Mouse (Mus musculus) forebrain, embryonic 16.5 days (tissue): ENCODE results near the gene Mad2l1bp. TPM values are rescaled to one million over a fixed set of nuclear protein-coding genes. Genes with fewer than 3 reads are reported as not detected.

ENCODE experiments used
- ATAC-seq: fragments of 200-750 bp; cut with Nextera tagmentation; 2 replicates; pipeline ENCODE4 v1.8.0; 2017; ENCODE audit warnings: mild to moderate bottlenecking, moderate library complexity
- H3K27ac ChIP-seq: fragments of 300-500 bp; sonication (generic); 2 replicates; pipeline ENCODE4 v1.5.1; 2014; ENCODE audit warnings: low read length, control low read depth
- H3K27me3 ChIP-seq: fragments of 300-500 bp; sonication (generic); replicated peaks from 2 replicates; pipeline ENCODE4 v1.6.1; 2014; ENCODE audit warnings: low read length; ENCODE audit not compliant: control insufficient read depth, insufficient read depth
- H3K36me3 ChIP-seq: fragments of 300-500 bp; sonication (generic); 2 replicates; pipeline ENCODE4 v1.6.1; 2014; ENCODE audit not compliant: control insufficient read depth, insufficient read depth
- H3K4me1 ChIP-seq: fragments of 300-500 bp; sonication (generic); replicated peaks from 2 replicates; pipeline ENCODE4 v1.6.1; 2014; ENCODE audit warnings: low read length; ENCODE audit not compliant: control insufficient read depth, insufficient read depth
- H3K4me2 ChIP-seq: fragments of 300-500 bp; sonication (generic); 2 replicates; pipeline ENCODE4 v1.6.1; 2014; ENCODE audit warnings: mild to moderate bottlenecking, low read length, control low read depth
- H3K4me3 ChIP-seq: fragments of 300-500 bp; sonication (generic); replicated peaks from 2 replicates; pipeline ENCODE4 v1.5.1; 2014; ENCODE audit warnings: mild to moderate bottlenecking, low read length, control low read depth
- H3K9ac ChIP-seq: fragments of 300-500 bp; sonication (generic); replicated peaks from 2 replicates; pipeline ENCODE4 v1.6.1; 2014; ENCODE audit warnings: low read depth, low read length, control low read depth
- H3K9me3 ChIP-seq: fragments of 300-500 bp; sonication (generic); 2 replicates; pipeline ENCODE4 v1.6.1; 2016; ENCODE audit warnings: low read length; ENCODE audit not compliant: control insufficient read depth
- WGBS: fragments of 180-500 bp; shearing (Covaris S2); extraction: QIAGEN DNeasy Blood & Tissue Kit; methylation state at CpG from one replicate; pipeline ENCODE4 v1.1.7; 2014; 5-methylcytosine and 5-hydroxymethylcytosine counted together
- polyA plus RNA-seq: library from polyadenylated mRNA; unstranded; fragments of >200 nt; fragmentation: Nextera tagmentation; extraction: Ambion mirVana; gene quantifications from 2 replicates; pipeline ENCODE4 v1.2.1, GENCODE M21; 2015

Gene Mad2l1bp
- polyA plus RNA-seq, 1 experiment from 2014 or later: 28.6 TPM

DNA sequence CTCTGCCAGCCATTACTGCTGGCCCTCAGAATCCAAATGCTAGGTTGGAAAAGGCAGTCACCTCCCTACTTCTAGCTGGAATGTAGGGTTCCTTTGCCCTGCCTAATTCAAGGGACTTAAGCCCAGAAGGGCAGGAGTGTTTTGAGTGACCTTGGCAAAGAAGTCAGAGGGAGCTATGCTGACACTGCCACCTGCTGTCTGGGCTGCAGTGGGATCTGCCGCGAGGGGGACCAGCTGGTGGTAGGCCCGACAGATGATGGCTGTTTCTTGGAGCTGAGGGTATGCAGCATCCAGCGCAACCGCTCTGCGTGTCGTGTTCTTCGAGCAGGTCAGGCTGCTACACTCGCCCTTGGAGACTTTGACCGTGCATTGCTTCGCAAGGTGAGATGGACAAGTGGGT, 13.7 kb upstream of the Mad2l1bp start:
- no peaks in the 10 kb centered on the region for H3K9me3 ChIP-seq
- no peaks in the 10 kb centered on the region for H3K27me3 ChIP-seq
- H3K4me3 ChIP-seq: no peak overlapping the region
- no peak for ATAC-seq
- H3K9ac ChIP-seq: no peak overlapping the region
- H3K27ac ChIP-seq: no peak overlapping the region
- 81% methylated on average over 11 of the region's 11 CpGs for WGBS
- H3K36me3 ChIP-seq: peaks cover 31% of the 10 kb centered on the region
- H3K4me1 ChIP-seq: peaks cover 11% of the 10 kb centered on the region
- no peak overlapping the region for H3K4me2 ChIP-seq

DNA sequence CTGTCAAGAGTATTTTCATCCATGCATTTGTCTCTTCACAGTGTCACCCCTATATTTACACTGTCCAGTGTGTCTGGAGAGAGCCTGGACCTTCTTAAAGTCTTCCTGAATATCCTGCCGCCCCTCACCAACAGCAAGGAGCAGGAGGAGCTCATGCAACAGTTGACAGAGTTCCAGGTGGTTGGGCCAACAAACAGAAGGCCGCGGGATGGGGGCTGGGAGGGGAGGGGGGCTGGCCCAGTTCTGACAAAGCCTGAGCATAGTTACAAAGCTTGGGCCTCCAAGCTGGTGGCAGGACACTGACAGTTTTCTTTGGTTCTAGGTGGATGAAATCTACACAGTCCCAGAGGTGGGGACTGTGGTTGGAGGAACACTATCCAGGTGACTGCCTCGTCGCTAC, 12.9 kb upstream of the Mad2l1bp start:
- peaks cover 31% of the 10 kb centered on the region for H3K36me3 ChIP-seq
- H3K4me1 ChIP-seq: peaks cover 17% of the 10 kb centered on the region
- H3K27ac ChIP-seq: no peak overlapping the region
- ATAC-seq: no peak
- no peak overlapping the region for H3K9ac ChIP-seq
- no peak overlapping the region for H3K4me2 ChIP-seq
- H3K27me3 ChIP-seq: no peaks in the 10 kb centered on the region
- H3K9me3 ChIP-seq: no peaks in the 10 kb centered on the region
- no peak overlapping the region for H3K4me3 ChIP-seq
- WGBS: 76% methylated on average over 5 of the region's 5 CpGs

DNA sequence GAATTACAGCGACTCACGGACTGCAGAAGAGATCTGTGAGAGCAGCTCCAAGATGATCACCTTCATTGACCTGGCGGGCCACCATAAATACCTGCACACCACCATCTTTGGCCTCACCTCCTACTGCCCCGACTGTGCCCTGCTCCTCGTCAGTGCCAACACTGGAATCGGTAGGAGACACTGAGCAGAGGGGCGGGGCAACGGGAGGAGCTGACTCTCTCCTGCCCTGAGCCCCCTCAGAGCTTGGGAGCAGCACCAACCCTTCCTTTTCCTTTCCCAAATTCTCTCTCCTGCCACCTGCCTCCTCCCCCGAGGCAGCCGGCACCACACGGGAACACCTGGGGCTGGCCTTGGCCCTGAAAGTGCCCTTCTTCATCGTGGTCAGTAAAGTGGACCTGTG, 12.1 kb upstream of the Mad2l1bp start:
- WGBS: 88% methylated on average over 12 of the region's 12 CpGs
- H3K4me1 ChIP-seq: peaks cover 17% of the 10 kb centered on the region
- H3K9ac ChIP-seq: no peak overlapping the region
- H3K27ac ChIP-seq: no peak overlapping the region
- H3K27me3 ChIP-seq: no peaks in the 10 kb centered on the region
- peaks cover 29% of the 10 kb centered on the region for H3K36me3 ChIP-seq
- no peak for ATAC-seq
- no peaks in the 10 kb centered on the region for H3K9me3 ChIP-seq
- no peak overlapping the region for H3K4me3 ChIP-seq
- no peak overlapping the region for H3K4me2 ChIP-seq

DNA sequence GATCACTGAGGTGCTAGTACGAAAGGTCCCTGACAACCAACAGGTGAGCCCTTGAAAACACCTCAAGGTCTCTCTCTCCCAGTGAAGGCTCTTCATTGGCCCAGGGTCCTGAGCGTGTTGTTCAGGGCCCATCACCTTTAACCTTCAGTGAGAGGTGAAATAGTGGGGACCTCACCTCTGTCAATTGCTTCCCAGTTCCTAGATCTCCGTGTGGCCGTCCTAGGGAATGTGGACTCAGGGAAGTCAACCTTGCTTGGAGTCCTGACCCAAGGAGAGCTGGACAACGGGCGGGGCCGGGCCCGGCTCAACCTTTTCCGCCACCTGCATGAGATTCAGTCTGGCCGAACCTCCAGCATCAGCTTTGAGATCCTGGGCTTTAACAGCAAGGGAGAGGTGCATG, 11.4 kb upstream of the Mad2l1bp start:
- Histone ChIP-seq H3K4me2 (no peak overlapping the region), H3K4me3 (no peak overlapping the region), H3K9ac (no peak overlapping the region), H3K36me3 (peaks cover 26% of the 10 kb centered on the region), H3K27me3 (no peaks in the 10 kb centered on the region), H3K9me3 (no peaks in the 10 kb centered on the region), H3K27ac (no peak overlapping the region), H3K4me1 (peaks cover 19% of the 10 kb centered on the region)
- ATAC-seq: no peak
- 93% methylated on average over 10 of the region's 10 CpGs for WGBS

DNA sequence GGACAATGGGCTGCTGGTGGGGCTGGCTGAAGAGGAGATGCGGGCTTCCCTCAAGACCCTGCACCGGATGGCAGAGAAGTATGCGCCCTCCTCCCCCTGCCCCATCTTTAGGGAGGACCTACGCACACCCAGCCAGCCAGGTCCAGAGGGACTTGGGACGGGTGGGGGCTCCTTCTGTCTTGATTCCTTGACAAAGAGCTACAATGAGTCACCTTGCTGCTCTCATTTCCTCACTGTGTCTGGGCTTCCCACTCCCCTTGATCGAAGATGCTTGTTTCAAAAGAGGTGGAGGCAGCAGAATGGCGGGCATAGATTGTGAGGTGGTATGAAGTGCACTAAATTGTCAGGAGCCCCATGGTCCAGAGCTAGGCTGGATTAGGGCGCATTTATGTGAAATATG, 10.9 kb upstream of the Mad2l1bp start:
- no peak overlapping the region for H3K9ac ChIP-seq
- ATAC-seq: no peak
- H3K9me3 ChIP-seq: no peaks in the 10 kb centered on the region
- no peak overlapping the region for H3K4me3 ChIP-seq
- H3K36me3 ChIP-seq: peaks cover 26% of the 10 kb centered on the region
- no peaks in the 10 kb centered on the region for H3K27me3 ChIP-seq
- H3K4me2 ChIP-seq: no peak overlapping the region
- WGBS: 93% methylated on average over 8 of the region's 8 CpGs
- H3K27ac ChIP-seq: no peak overlapping the region
- H3K4me1 ChIP-seq: peaks cover 22% of the 10 kb centered on the region

DNA sequence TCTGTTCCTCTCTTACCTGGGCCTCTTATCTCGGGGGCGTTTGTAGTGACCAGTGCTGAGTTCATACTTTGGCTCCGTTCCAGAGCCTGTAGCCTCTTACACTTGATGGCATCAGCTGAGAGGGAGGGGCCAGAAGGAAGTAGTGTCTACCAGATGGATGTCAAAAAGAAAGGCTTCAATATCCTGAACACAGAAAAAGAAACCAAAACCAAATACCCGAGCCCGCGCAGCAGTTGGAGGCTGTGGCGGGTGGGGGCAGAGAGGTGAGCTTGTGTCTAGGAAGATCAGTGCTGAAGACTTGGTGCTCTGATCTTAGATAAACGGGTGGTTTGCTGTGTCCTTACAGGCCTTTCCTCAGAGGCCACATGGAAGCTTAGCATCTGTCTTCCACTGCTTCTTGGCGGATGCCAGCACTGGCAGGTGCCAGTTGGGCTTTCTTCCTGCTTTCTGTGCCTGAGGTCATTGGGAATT, 9.6 kb upstream of the Mad2l1bp start:
- peaks cover 20% of the 10 kb centered on the region for H3K36me3 ChIP-seq
- H3K9me3 ChIP-seq: no peaks in the 10 kb centered on the region
- no peak overlapping the region for H3K9ac ChIP-seq
- WGBS: 82% methylated on average over 9 of the region's 9 CpGs
- H3K4me2 ChIP-seq: no peak overlapping the region
- H3K27ac ChIP-seq: no peak overlapping the region
- H3K27me3 ChIP-seq: no peaks in the 10 kb centered on the region
- peaks cover 22% of the 10 kb centered on the region for H3K4me1 ChIP-seq
- no peak overlapping the region for H3K4me3 ChIP-seq
- no peak for ATAC-seq

DNA sequence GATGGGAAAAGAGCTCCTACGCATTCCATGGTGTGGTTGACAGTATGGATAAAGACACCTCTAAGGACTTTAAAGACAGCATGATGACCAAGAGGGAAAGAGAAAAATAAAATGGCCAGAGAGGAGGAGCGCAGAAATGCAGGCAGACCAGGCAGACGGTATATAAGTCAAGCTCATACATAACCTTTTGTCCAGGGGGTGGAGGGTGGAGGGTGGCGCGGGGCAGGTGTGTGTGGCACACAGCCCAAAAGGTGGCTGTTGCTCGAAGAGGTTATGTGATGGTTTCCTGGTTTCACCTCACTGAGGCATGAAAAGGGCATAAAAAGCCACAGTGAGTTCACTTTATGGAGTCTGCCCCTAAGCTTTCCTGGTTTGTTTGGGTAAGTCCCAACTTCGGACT, 9.2 kb upstream of the Mad2l1bp start:
- ATAC-seq: no peak
- H3K4me3 ChIP-seq: no peak overlapping the region
- no peak overlapping the region for H3K27ac ChIP-seq
- no peaks in the 10 kb centered on the region for H3K9me3 ChIP-seq
- no peak overlapping the region for H3K4me2 ChIP-seq
- H3K4me1 ChIP-seq: peaks cover 22% of the 10 kb centered on the region
- H3K27me3 ChIP-seq: no peaks in the 10 kb centered on the region
- peaks cover 17% of the 10 kb centered on the region for H3K36me3 ChIP-seq
- WGBS: 91% methylated on average over 7 of the region's 7 CpGs
- H3K9ac ChIP-seq: no peak overlapping the region

DNA sequence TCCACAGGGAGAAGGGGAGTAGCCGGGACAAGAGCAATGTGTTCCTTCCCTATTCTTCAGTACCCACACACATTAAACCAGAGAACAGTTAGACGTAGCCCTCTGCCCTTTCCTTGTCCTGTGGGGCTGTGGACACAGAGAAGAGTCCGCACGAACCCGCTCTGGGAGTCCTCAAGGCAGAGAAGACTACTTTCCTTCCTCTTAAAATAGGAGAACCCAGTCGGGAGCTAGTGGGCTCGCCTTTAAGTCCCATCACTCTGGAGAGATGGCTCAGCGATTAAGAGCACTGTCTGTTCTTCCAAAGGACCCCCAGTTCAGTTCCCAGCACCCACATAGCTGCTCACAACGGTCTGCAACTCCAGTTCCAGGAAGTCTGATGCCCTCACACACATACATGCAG, 8.4 kb upstream of the Mad2l1bp start:
- Histone ChIP-seq H3K36me3 (peaks cover 11% of the 10 kb centered on the region), H3K27me3 (no peaks in the 10 kb centered on the region; the same call in 1 of the 2 replicates), H3K4me2 (peak overlapping the region; percentile 50), H3K27ac (no peak overlapping the region), H3K9ac (peak overlapping the region; percentile 73), H3K4me1 (peaks cover 22% of the 10 kb centered on the region), H3K4me3 (peak overlapping the region; percentile 59), H3K9me3 (no peaks in the 10 kb centered on the region)
- 57% methylated on average over 9 of the region's 9 CpGs for WGBS
- no peak for ATAC-seq

DNA sequence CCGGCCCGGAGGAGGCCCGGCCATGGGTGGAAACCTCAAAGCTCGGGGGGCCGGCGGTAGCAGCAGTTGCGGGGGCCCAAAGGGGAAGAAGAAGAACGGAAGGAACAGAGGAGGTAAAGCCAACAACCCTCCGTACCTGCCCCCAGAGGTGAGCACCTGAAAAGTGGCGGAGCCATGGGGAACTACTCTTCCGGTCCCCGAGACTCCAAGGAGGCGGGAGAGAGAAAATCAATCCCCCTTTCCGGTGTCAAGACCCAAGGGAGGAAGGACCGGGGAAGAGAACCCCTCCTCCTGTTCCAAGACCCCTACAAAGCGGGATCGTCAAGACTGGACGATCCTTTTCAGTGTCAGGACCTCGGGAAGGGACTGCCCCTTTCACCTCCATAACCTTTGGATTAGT, 7.8 kb upstream of the Mad2l1bp start:
- Histone ChIP-seq H3K36me3 (peaks cover 11% of the 10 kb centered on the region), H3K9me3 (no peaks in the 10 kb centered on the region), H3K4me1 (peaks cover 22% of the 10 kb centered on the region), H3K27me3 (no peaks in the 10 kb centered on the region; the same call in 1 of the 2 replicates), H3K4me3 (peak overlapping the region; percentile 59), H3K4me2 (peak overlapping the region; percentile 50), H3K27ac (peak overlapping the region; percentile 16; the same call in 1 of the 2 replicates), H3K9ac (peak overlapping the region; percentile 73)
- under 1% methylated on average over 19 of the region's 19 CpGs for WGBS
- peak; percentile 13 for ATAC-seq

DNA sequence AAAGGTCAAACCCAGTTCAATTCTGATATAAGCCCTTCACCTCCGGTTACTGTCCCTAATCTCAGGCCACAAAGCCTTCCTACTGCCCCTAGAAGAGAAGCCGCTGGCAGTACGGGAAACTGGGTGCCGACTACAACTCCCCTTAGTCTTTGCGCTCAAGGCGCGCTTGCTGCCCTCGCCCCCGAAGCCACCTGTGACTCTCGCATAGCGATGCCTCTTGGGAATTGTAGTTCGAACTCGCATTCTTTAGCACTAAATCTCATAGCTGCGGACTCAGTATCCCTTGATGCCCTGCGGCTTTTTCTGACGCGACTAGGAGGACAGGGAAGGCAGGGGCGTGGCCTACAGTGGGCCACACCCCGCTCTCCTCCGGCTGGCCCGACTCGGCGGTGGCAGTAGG, 7.3 kb upstream of the Mad2l1bp start, which contains the start of gene Gtpbp2:
Gene Gtpbp2, plus strand, starts transcription at position 347 of the 400 bp plus-strand sequence.
- H3K27ac ChIP-seq: peak within 1 kb of the TSS; percentile 73
- peaks cover 7% of the 10 kb centered on the region for H3K36me3 ChIP-seq
- no peaks in the 10 kb centered on the region; the same call in 1 of the 2 replicates for H3K27me3 ChIP-seq
- H3K4me1 ChIP-seq: peaks cover 22% of the 10 kb centered on the region
- H3K4me3 ChIP-seq: peak within 1 kb of the TSS; percentile 59
- under 1% methylated on average over 23 of the region's 23 CpGs for WGBS
- peak; percentile 98 for ATAC-seq
- H3K4me2 ChIP-seq: peak within 1 kb of the TSS; percentile 81
- H3K9ac ChIP-seq: peak within 1 kb of the TSS; percentile 73
- H3K9me3 ChIP-seq: no peaks in the 10 kb centered on the region
